Mouse (Mus musculus) G1E (cell line): ENCODE measurements around the gene Olfr221.

Experiments used
- CTCF ChIP-seq: IDR thresholded peaks from 2 replicates; pipeline ENCODE4 v1.5.1; 2012; ENCODE audit warnings: low read depth, low read length, inconsistent platforms, mixed read lengths
- GATA1 ChIP-seq: IDR thresholded peaks from 2 replicates; pipeline ENCODE4 v1.6.1; 2012; ENCODE audit warnings: borderline replicate concordance, low read length, inconsistent platforms, mixed read lengths
- GATA2 ChIP-seq: IDR thresholded peaks from 2 replicates; pipeline ENCODE4 v1.6.1; 2012; ENCODE audit warnings: low read depth, low read length, inconsistent platforms, borderline replicate concordance
- POLR2AphosphoS5 ChIP-seq: IDR thresholded peaks from 2 replicates; pipeline ENCODE4 v1.6.1; 2012; ENCODE audit warnings: low read depth, low read length, inconsistent platforms; ENCODE audit not compliant: insufficient replicate concordance
- TAL1 ChIP-seq: conservative IDR thresholded peaks from 2 replicates; pipeline ENCODE4 v1.6.1; 2012; ENCODE audit warnings: low read depth, low read length, inconsistent platforms, mixed read lengths

GRCm38 (mm10) chr14:51984247-51985231 lies 57.7 kb downstream of the Olfr221 start, which contains the start of gene Arhgef40:
- TF ChIP-seq CTCF, result no peak
- TF ChIP-seq POLR2AphosphoS5, result no peak
- no peak for TF ChIP-seq TAL1
- no peak for TF ChIP-seq GATA1
- no peak for TF ChIP-seq GATA2
